Mouse (Mus musculus) limb, embryonic 14.5 days (tissue): ENCODE results near the gene Gm10408. TPM values are rescaled to one million over a fixed set of nuclear protein-coding genes. Genes with fewer than 3 reads are reported as not detected.
"Not testable (repeated sequence)": the region's sequence is repeated elsewhere in the genome, so short reads cannot be mapped to it uniquely, and the experiment has no call there.

Source experiments
- ATAC-seq: fragments of 200-750 bp; cut with Nextera tagmentation; 2 replicates; pipeline ENCODE4 v1.8.0; 2017; ENCODE audit warnings: low read depth, moderate number of reproducible peaks, moderate TSS enrichment; ENCODE audit not compliant: low FRiP score
- DNase-seq: peaks from one replicate; pipeline ENCODE4 v3.0.0-alpha.2; 2015; ENCODE audit warnings: low spot score
- H3K27ac ChIP-seq: fragments of 300-500 bp; sonication (generic); replicated peaks from 2 replicates; pipeline ENCODE4 v1.5.1; 2014; ENCODE audit warnings: low read depth, mild to moderate bottlenecking, low read length, moderate library complexity, mixed read lengths
- H3K27me3 ChIP-seq: fragments of 300-500 bp; sonication (generic); 2 replicates; pipeline ENCODE4 v1.6.1; 2014; ENCODE audit warnings: low read length, mixed read lengths; ENCODE audit not compliant: control insufficient read depth, insufficient read depth
- H3K36me3 ChIP-seq: fragments of 300-500 bp; sonication (generic); 2 replicates; pipeline ENCODE4 v1.6.1; 2014; ENCODE audit warnings: mild to moderate bottlenecking, low read length, moderate library complexity, mixed read lengths; ENCODE audit not compliant: control insufficient read depth, insufficient read depth
- H3K4me1 ChIP-seq: fragments of 300-500 bp; sonication (generic); 2 replicates; pipeline ENCODE4 v1.6.1; 2014; ENCODE audit warnings: antibody characterized with exemption, low read length, mixed read lengths; ENCODE audit not compliant: control insufficient read depth, insufficient read depth
- H3K4me2 ChIP-seq: fragments of 300-500 bp; sonication (generic); replicated peaks from 2 replicates; pipeline ENCODE4 v1.6.1; 2014; ENCODE audit warnings: low read depth, mild to moderate bottlenecking, low read length, moderate library complexity; ENCODE audit not compliant: severe bottlenecking
- H3K4me3 ChIP-seq: fragments of 300-500 bp; sonication (generic); replicated peaks from 2 replicates; pipeline ENCODE4 v1.5.1; 2014; ENCODE audit warnings: low read length
- H3K9ac ChIP-seq: fragments of 300-500 bp; sonication (generic); 2 replicates; pipeline ENCODE4 v1.6.1; 2014; ENCODE audit warnings: mild to moderate bottlenecking, low read depth, low read length, moderate library complexity; ENCODE audit not compliant: severe bottlenecking
- H3K9me3 ChIP-seq: fragments of 300-500 bp; sonication (generic); 2 replicates; pipeline ENCODE4 v1.6.1; 2016; ENCODE audit warnings: low read length; ENCODE audit not compliant: control insufficient read depth
- WGBS: fragments of 180-500 bp; shearing (Covaris S2); extraction: QIAGEN DNeasy Blood & Tissue Kit; methylation state at CpG from one replicate; pipeline ENCODE4 v1.1.7; 2014; 5-methylcytosine and 5-hydroxymethylcytosine counted together
- polyA plus RNA-seq, 2 experiments: library from polyadenylated mRNA; depleted of rRNA in 1 of 2; stranded (reverse) in 1 of 2; unstranded in 1 of 2; fragments of >200 nt; fragmentation: Nextera tagmentation in 1 of 2; extraction: Ambion mirVana in 1 of 2; gene quantifications; 2 replicates each; pipeline versions ENCODE4 v1.2.1 to v1.2.3; 2012 to 2014

Gene Gm10408
- polyA plus RNA-seq (2012; rRNA removed) (not detected in 2 replicates), polyA plus RNA-seq (2014; fragmentation: Nextera tagmentation; extraction: Ambion mirVana) (not detected in 2 replicates)

- ATAC-seq, H3K27me3 ChIP-seq, H3K9me3 ChIP-seq, DNase-seq, H3K27ac ChIP-seq, H3K4me3 ChIP-seq, H3K36me3 ChIP-seq, H3K4me2 ChIP-seq, H3K9ac ChIP-seq, H3K4me1 ChIP-seq: not testable (repeated sequence)
- no CpG with 5 or more reads among the region's 3 CpGs for WGBS
These were observed at the start of gene Gm10408 for GRCm38 (mm10) chr14:3449079-3449478. Gene Gm10408 (plus strand): TSS chr14:3449379.

DNA sequence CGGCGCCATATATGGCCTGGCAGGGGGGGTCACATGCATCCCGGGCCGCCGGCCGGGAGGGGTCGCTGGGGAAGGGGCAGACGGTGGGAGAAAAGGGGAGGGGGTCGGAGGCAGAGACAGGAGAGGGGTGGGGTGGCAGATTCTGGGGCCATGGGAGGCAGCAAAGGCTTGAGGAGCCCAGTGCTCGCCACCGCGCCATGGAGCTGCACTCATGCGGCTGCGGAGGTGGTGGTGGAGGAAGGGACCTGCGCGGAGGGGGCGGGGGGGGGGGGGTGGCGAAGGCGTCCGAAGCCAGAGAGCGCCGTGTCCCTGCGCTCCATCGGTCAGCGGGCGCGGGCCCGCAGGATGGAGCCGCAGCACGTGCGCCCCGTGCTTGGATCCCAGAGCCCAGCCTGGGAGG lies 36.9 kb upstream of the Gm10408 start, which contains the start of gene Gm10409:
Gene Gm10409, plus strand, starts transcription at position 301 of the 400 bp plus-strand sequence.
- H3K27me3 ChIP-seq, H3K27ac ChIP-seq, H3K4me2 ChIP-seq, H3K9me3 ChIP-seq, H3K4me1 ChIP-seq, H3K36me3 ChIP-seq, H3K9ac ChIP-seq, ATAC-seq, DNase-seq, H3K4me3 ChIP-seq: not testable (repeated sequence)
- WGBS, result no CpG with 5 or more reads among the region's 32 CpGs

DNA sequence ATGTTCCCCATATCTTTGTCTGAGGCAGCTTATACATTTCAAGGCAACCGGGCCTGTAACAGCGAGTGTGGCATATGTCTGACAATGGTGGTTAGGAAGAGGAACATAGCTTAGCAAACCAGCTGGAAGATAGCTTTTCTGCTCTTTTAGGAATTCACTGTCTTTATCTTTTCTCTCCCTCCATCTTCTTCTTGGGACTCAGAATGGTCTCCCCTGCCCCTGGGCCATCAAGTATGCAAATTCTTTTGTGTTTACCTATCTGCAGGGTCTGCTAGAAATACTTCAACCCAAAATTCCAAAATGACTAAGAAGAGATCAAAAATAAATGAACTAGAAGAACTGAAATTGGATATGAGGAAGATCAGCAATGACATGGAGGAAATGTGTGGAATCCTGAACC lies 21.4 kb upstream of the Gm10408 start, which contains the start of gene Gm3005:
Gene Gm3005, plus strand, starts transcription at position 301 of the 400 bp plus-strand sequence.
- no CpG with 5 or more reads among the region's 2 CpGs for WGBS
- not testable (repeated sequence) for H3K4me2 ChIP-seq, H3K36me3 ChIP-seq, H3K27me3 ChIP-seq, H3K4me3 ChIP-seq, H3K27ac ChIP-seq, ATAC-seq, H3K9ac ChIP-seq, H3K4me1 ChIP-seq, DNase-seq, H3K9me3 ChIP-seq

Other genes with a start within 250 kb of the Gm10408 start
- gene D830030K20Rik, start 240.9 kb upstream of the Gm10408 start, polyA plus RNA-seq (2012; rRNA removed), result 1.3 and 1.8 TPM in 2 replicates
- 2.0 and 3.9 TPM in 2 replicates for gene D830030K20Rik, start 240.9 kb upstream of the Gm10408 start, polyA plus RNA-seq (2014; fragmentation: Nextera tagmentation; extraction: Ambion mirVana)
- gene Gm2956, start 116.8 kb upstream of the Gm10408 start, polyA plus RNA-seq (2012; rRNA removed), result not detected in 2 replicates
- not detected in 2 replicates for gene Gm2956, start 116.8 kb upstream of the Gm10408 start, polyA plus RNA-seq (2014; fragmentation: Nextera tagmentation; extraction: Ambion mirVana)
- not detected in 2 replicates for gene Gm10413, start 54.3 kb upstream of the Gm10408 start, polyA plus RNA-seq (2012; rRNA removed)
- gene Gm10413, start 54.3 kb upstream of the Gm10408 start, polyA plus RNA-seq (2014; fragmentation: Nextera tagmentation; extraction: Ambion mirVana), result not detected in 2 replicates
- gene Gm10409, start 36.8 kb upstream of the Gm10408 start, polyA plus RNA-seq (2012; rRNA removed), result 0.40 TPM in 2 replicates
- gene Gm10409, start 36.8 kb upstream of the Gm10408 start, polyA plus RNA-seq (2014; fragmentation: Nextera tagmentation; extraction: Ambion mirVana), result 0.44 and 0.77 TPM in 2 replicates
- 0.91 and 1.1 TPM in 2 replicates for gene Gm3005, start 21.3 kb upstream of the Gm10408 start, polyA plus RNA-seq (2012; rRNA removed)
- 0.46 TPM in 1 of 2 replicates, not detected in the other for gene Gm3005, start 21.3 kb upstream of the Gm10408 start, polyA plus RNA-seq (2014; fragmentation: Nextera tagmentation; extraction: Ambion mirVana)
- gene Gm3012, start 185.1 kb downstream of the Gm10408 start, polyA plus RNA-seq (2012; rRNA removed), result not detected in 2 replicates
- not detected in 2 replicates for gene Gm3012, start 185.1 kb downstream of the Gm10408 start, polyA plus RNA-seq (2014; fragmentation: Nextera tagmentation; extraction: Ambion mirVana)
- 0.40 TPM in 2 replicates for gene Gm3020, start 202.7 kb downstream of the Gm10408 start, polyA plus RNA-seq (2012; rRNA removed)
- 0.44 and 0.77 TPM in 2 replicates for gene Gm3020, start 202.7 kb downstream of the Gm10408 start, polyA plus RNA-seq (2014; fragmentation: Nextera tagmentation; extraction: Ambion mirVana)
- gene Gm3043, start 239.4 kb downstream of the Gm10408 start, polyA plus RNA-seq (2012; rRNA removed), result not detected in 2 replicates
- not detected in 2 replicates for gene Gm3043, start 239.4 kb downstream of the Gm10408 start, polyA plus RNA-seq (2014; fragmentation: Nextera tagmentation; extraction: Ambion mirVana)